Mouse (Mus musculus) embryonic facial prominence, embryonic 11.5 days (tissue): ENCODE data around the gene Fbxo46. TPM values are rescaled to one million over a fixed set of nuclear protein-coding genes. Genes with fewer than 3 reads are reported as not detected.
A peak's percentile ranks its signal among the peaks of the same experiment; 100 is the strongest.

ENCODE experiments used
- ATAC-seq: fragments of 200-750 bp; cut with Nextera tagmentation; replicated peaks from 2 replicates; pipeline ENCODE4 v1.8.0; 2017; ENCODE audit warnings: low read depth; ENCODE audit not compliant: insufficient number of reproducible peaks, low FRiP score, low TSS enrichment
- DNase-seq: peaks from one replicate; pipeline ENCODE4 v3.0.0-alpha.2; 2015; ENCODE audit warnings: low spot score
- H3K27ac ChIP-seq: fragments of 300-500 bp; sonication (generic); replicated peaks from 2 replicates; pipeline ENCODE4 v1.5.1; 2014; ENCODE audit warnings: mild to moderate bottlenecking, low read depth, low read length, control low read depth
- H3K27me3 ChIP-seq: fragments of 300-500 bp; sonication (generic); 2 replicates; pipeline ENCODE4 v1.6.1; 2014; ENCODE audit warnings: mild to moderate bottlenecking, low read length, moderate library complexity, mixed read lengths; ENCODE audit not compliant: control insufficient read depth, insufficient read depth
- H3K36me3 ChIP-seq: fragments of 300-500 bp; sonication (generic); replicated peaks from 2 replicates; pipeline ENCODE4 v1.6.1; 2014; ENCODE audit warnings: low read depth, mild to moderate bottlenecking, low read length, moderate library complexity, mixed read lengths; ENCODE audit not compliant: control insufficient read depth, insufficient read depth
- H3K4me1 ChIP-seq: fragments of 300-500 bp; sonication (generic); 2 replicates; pipeline ENCODE4 v1.6.1; 2014; ENCODE audit warnings: low read length, mixed read lengths; ENCODE audit not compliant: control insufficient read depth, insufficient read depth
- H3K4me2 ChIP-seq: fragments of 300-500 bp; sonication (generic); 2 replicates; pipeline ENCODE4 v1.6.1; 2014; ENCODE audit warnings: low read depth, mild to moderate bottlenecking, control low read depth, low read length, moderate library complexity
- H3K4me3 ChIP-seq: fragments of 300-500 bp; sonication (generic); 2 replicates; pipeline ENCODE4 v1.5.1; 2014; ENCODE audit warnings: low read depth, low read length, control low read depth
- H3K9ac ChIP-seq: fragments of 300-500 bp; sonication (generic); replicated peaks from 2 replicates; pipeline ENCODE4 v1.6.1; 2014; ENCODE audit warnings: mild to moderate bottlenecking, control low read depth, low read length
- H3K9me3 ChIP-seq: fragments of 300-500 bp; sonication (generic); replicated peaks from 2 replicates; pipeline ENCODE4 v1.6.1; 2016; ENCODE audit warnings: mild to moderate bottlenecking, low read length, inconsistent platforms, mixed read lengths; ENCODE audit not compliant: control insufficient read depth
- WGBS: fragments of 180-500 bp; shearing (Covaris S2); extraction: QIAGEN DNeasy Blood & Tissue Kit; methylation state at CpG from one replicate; pipeline ENCODE4 v1.1.7; 2014; 5-methylcytosine and 5-hydroxymethylcytosine counted together
- polyA plus RNA-seq: library from polyadenylated mRNA; unstranded; fragments of >200 nt; fragmentation: Nextera tagmentation; extraction: Ambion mirVana; gene quantifications from 2 replicates; pipeline ENCODE4 v1.2.1, GENCODE M21; 2014

The Fbxo46 gene
- polyA plus RNA-seq, 1 experiment from 2014 or later = 7.4 TPM

GRCm38 (mm10) chr7:19085495-19085894 lies 34.2 kb upstream of the Fbxo46 start:
- Histone ChIP-seq H3K9me3 (no peaks in the 10 kb centered on the region), H3K36me3 (peaks cover 22% of the 10 kb centered on the region), H3K9ac (no peak overlapping the region), H3K4me3 (no peak overlapping the region), H3K4me1 (peaks cover 5% of the 10 kb centered on the region), H3K27me3 (no peaks in the 10 kb centered on the region), H3K27ac (0 out of 2 replicates have a peak overlapping the region, but pooled peaks have one; percentile 41), H3K4me2 (no peak overlapping the region)
- ATAC-seq (no peak), DNase-seq (no peak)
- 9% methylated on average over 6 of the region's 6 CpGs for WGBS

DNA sequence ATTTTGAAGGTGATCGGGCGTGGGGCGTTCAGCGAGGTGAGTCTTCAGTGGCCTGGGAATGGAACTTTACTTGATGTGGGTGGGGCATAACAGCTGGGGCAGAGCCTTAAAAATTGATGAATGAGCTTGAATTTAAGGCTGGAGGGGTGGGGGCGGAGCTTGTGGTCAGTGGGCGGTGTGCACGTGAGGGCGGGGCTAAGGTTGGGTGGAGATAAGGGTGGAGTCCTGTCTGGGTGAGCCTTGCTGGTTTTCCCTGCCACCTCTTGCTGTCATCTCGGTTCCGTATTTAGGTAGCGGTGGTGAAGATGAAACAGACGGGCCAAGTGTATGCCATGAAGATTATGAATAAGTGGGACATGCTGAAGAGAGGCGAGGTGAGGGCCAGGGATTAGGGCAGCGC lies 33.6 kb upstream of the Fbxo46 start:
- Histone ChIP-seq H3K36me3 (peaks cover 17% of the 10 kb centered on the region), H3K4me2 (no peak overlapping the region), H3K4me1 (peaks cover 5% of the 10 kb centered on the region), H3K4me3 (no peak overlapping the region), H3K27me3 (no peaks in the 10 kb centered on the region), H3K27ac (no peak overlapping the region), H3K9me3 (no peaks in the 10 kb centered on the region), H3K9ac (no peak overlapping the region)
- DNase-seq (peak; percentile 60), ATAC-seq (no peak)
- 7% methylated on average over 14 of the region's 14 CpGs for WGBS

- no peak for DNase-seq
- Histone ChIP-seq H3K27me3 (peaks cover 3% of the 10 kb centered on the region; the same call in 1 of the 2 replicates), H3K4me1 (peaks cover 5% of the 10 kb centered on the region), H3K9ac (no peak overlapping the region), H3K36me3 (peaks cover 10% of the 10 kb centered on the region), H3K9me3 (no peaks in the 10 kb centered on the region), H3K4me3 (no peak overlapping the region), H3K4me2 (no peak overlapping the region), H3K27ac (no peak overlapping the region)
- no peak for ATAC-seq
- WGBS = 65% methylated on average over 18 of the region's 18 CpGs
Measured at GRCm38 (mm10) chr7:19086760-19087159, 32.9 kb upstream of the Fbxo46 start.

DNA sequence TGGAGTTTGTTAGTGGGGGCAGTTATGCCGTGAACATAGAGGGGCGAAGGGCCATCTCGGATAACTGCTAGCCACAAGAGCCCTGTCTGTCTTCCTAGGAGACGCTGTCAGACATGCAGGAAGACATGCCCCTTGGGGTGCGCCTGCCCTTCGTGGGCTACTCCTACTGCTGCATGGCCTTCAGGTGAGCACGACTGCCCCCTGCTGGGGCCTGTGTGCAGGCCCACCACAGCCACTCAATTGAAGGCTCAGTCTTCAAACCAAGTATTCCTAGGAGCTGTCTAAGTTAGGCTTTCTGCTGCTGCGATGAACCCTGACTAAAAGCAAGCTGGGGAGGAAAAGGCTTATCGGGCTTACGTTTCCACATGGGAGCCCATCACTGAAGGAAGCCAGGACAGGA lies 30.8 kb upstream of the Fbxo46 start:
- Histone ChIP-seq H3K9ac (no peak overlapping the region), H3K9me3 (no peaks in the 10 kb centered on the region), H3K27me3 (peaks cover 4% of the 10 kb centered on the region; the same call in 1 of the 2 replicates), H3K4me2 (no peak overlapping the region), H3K4me1 (peaks cover 9% of the 10 kb centered on the region), H3K36me3 (no peaks in the 10 kb centered on the region; the same call in 1 of the 2 replicates), H3K4me3 (no peak overlapping the region), H3K27ac (no peak overlapping the region)
- DNase-seq (peak; percentile 78), ATAC-seq (no peak)
- WGBS = 38% methylated on average over 10 of the region's 10 CpGs

- no peak overlapping the region; the same call in 1 of the 2 replicates for H3K4me3 ChIP-seq
- peaks cover 12% of the 10 kb centered on the region for H3K4me1 ChIP-seq
Measured at GRCm38 (mm10) chr7:19091913-19092312, 27.7 kb upstream of the Fbxo46 start.

DNA sequence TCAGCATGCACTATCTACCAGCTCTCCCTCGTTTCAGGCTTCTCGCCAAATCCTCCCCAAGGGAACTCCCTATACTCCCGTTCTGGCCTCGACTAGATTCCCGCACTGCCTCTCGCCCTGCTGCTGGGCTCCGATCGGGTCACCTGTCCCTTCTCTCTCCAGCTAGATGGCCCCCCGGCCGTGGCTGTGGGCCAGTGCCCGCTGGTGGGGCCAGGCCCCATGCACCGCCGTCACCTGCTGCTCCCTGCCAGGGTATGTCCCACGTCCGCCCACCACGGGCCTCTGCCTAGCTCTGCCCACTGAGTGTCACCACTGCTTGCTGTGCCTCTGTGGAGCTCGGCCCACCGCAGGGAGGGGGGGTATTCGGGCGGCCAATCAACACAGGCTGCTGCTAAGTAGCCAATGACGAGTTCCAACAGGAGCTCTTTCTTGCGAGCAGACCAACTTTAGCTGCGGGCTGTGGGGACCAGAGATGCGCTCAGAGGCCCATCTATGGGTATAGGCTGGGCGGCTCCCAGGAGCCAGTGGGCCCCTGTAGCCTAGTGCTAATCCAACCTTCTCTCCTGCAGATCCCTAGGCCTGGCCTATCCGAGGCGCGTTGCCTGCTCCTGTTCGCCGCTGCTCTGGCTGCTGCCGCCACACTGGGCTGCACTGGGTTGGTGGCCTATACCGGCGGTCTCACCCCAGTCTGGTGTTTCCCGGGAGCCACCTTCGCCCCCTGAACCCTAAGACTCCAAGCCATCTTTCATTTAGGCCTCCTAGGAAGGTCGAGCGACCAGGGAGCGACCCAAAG lies 27.1 kb upstream of the Fbxo46 start:
- peaks cover 4% of the 10 kb centered on the region; the same call in 1 of the 2 replicates for H3K27me3 ChIP-seq
- ATAC-seq (peak; percentile 63), DNase-seq (peak; percentile 84)
- peak overlapping the region; percentile 53 for H3K9ac ChIP-seq
- H3K9me3 ChIP-seq = no peaks in the 10 kb centered on the region
- H3K27ac ChIP-seq = peak overlapping the region; percentile 72
- peaks cover 13% of the 10 kb centered on the region for H3K4me1 ChIP-seq
- peak overlapping the region; percentile 94 for H3K4me2 ChIP-seq
- H3K4me3 ChIP-seq = peak overlapping the region; percentile 37
- no peaks in the 10 kb centered on the region; the same call in 1 of the 2 replicates for H3K36me3 ChIP-seq
- WGBS = 5% methylated on average over 38 of the region's 38 CpGs

More at GRCm38 (mm10) chr7:19091913-19092312, 27.7 kb upstream of the Fbxo46 start:
- Histone ChIP-seq H3K27ac (no peak overlapping the region), H3K9ac (peak overlapping the region; percentile 53), H3K27me3 (peaks cover 4% of the 10 kb centered on the region; the same call in 1 of the 2 replicates), H3K9me3 (no peaks in the 10 kb centered on the region), H3K4me2 (peak overlapping the region; percentile 94), H3K36me3 (no peaks in the 10 kb centered on the region; the same call in 1 of the 2 replicates)
- DNase-seq (no peak), ATAC-seq (no peak)
- WGBS = 27% methylated on average over 17 of the region's 17 CpGs

- peaks cover 4% of the 10 kb centered on the region; the same call in 1 of the 2 replicates for H3K27me3 ChIP-seq
- peak overlapping the region; percentile 37 for H3K4me3 ChIP-seq
- no peaks in the 10 kb centered on the region for H3K9me3 ChIP-seq
- H3K36me3 ChIP-seq = no peaks in the 10 kb centered on the region; the same call in 1 of the 2 replicates
- peak; percentile 34 for ATAC-seq
- H3K27ac ChIP-seq = peak overlapping the region; percentile 72
- peak; percentile 85 for DNase-seq
- under 1% methylated on average over 15 of the region's 15 CpGs for WGBS
- H3K9ac ChIP-seq = peak overlapping the region; percentile 53
- H3K4me1 ChIP-seq = peaks cover 13% of the 10 kb centered on the region
- H3K4me2 ChIP-seq = peak overlapping the region; percentile 94
Measured at GRCm38 (mm10) chr7:19093174-19093521, 26.5 kb upstream of the Fbxo46 start.
